Mouse (Mus musculus) skeletal muscle tissue, adult 2 months (tissue): Measurements from ENCODE around the gene Cpe.
A peak's percentile ranks its signal among the peaks of the same experiment; 100 is the strongest.
"Not testable (repeated sequence)": the region's sequence is repeated elsewhere in the genome, so short reads cannot be mapped to it uniquely, and the experiment has no call there.

Source experiments
- DNase-seq: peaks from one replicate; pipeline ENCODE4 v3.0.0-alpha.2; 2012; ENCODE audit warnings: low read depth, low spot score

Gene Cpe

GRCm38 (mm10) chr8:64674951-64675585 lies 17.8 kb downstream of the Cpe start:
- no peak for DNase-seq

- DNase-seq = no peak
Observed at GRCm38 (mm10) chr8:64672920-64673319, 19.9 kb downstream of the Cpe start.

- no peak for DNase-seq
Observed at GRCm38 (mm10) chr8:64671937-64672336, 20.9 kb downstream of the Cpe start.

- not testable (repeated sequence) for DNase-seq
Observed at GRCm38 (mm10) chr8:64666305-64666704, 26.5 kb downstream of the Cpe start.

GRCm38 (mm10) chr8:64665563-64665962 lies 27.3 kb downstream of the Cpe start:
- DNase-seq = peak; percentile 73

GRCm38 (mm10) chr8:64664811-64665210 lies 28.0 kb downstream of the Cpe start:
- no peak for DNase-seq

GRCm38 (mm10) chr8:64664350-64664749 lies 28.5 kb downstream of the Cpe start:
- no peak for DNase-seq

- no peak for DNase-seq
Observed at GRCm38 (mm10) chr8:64659097-64659496, 33.8 kb downstream of the Cpe start.

- no peak for DNase-seq
Observed at GRCm38 (mm10) chr8:64657980-64658401, 34.9 kb downstream of the Cpe start.

GRCm38 (mm10) chr8:64657517-64657916 lies 35.3 kb downstream of the Cpe start:
- DNase-seq = no peak

GRCm38 (mm10) chr8:64655887-64656286 lies 37.0 kb downstream of the Cpe start:
- DNase-seq = no peak

GRCm38 (mm10) chr8:64655087-64655486 lies 37.8 kb downstream of the Cpe start:
- DNase-seq = no peak

GRCm38 (mm10) chr8:64652285-64652684 lies 40.6 kb downstream of the Cpe start:
- DNase-seq = no peak

- no peak for DNase-seq
Observed at GRCm38 (mm10) chr8:64648063-64648462, 44.8 kb downstream of the Cpe start.

GRCm38 (mm10) chr8:64647148-64647547 lies 45.7 kb downstream of the Cpe start:
- DNase-seq = no peak

- peak; percentile 36 for DNase-seq
Observed at GRCm38 (mm10) chr8:64646421-64646820, 46.4 kb downstream of the Cpe start.

GRCm38 (mm10) chr8:64644108-64645005 lies 48.5 kb downstream of the Cpe start:
- no peak for DNase-seq

- no peak for DNase-seq
Observed at GRCm38 (mm10) chr8:64643382-64643781, 49.5 kb downstream of the Cpe start.

GRCm38 (mm10) chr8:64642799-64643198 lies 50.1 kb downstream of the Cpe start:
- DNase-seq = no peak

- DNase-seq = no peak
Observed at GRCm38 (mm10) chr8:64640599-64640998, 52.3 kb downstream of the Cpe start.

- DNase-seq = no peak
Observed at GRCm38 (mm10) chr8:64639676-64640075, 53.2 kb downstream of the Cpe start.

GRCm38 (mm10) chr8:64634901-64635300 lies 58.0 kb downstream of the Cpe start:
- DNase-seq = no peak
